16 mouse cellular contexts compared by ENCODE assay signal in genomic region chr12:105523737-105524136, GRCm38 (mm10). TPM values are rescaled to one million over a fixed set of nuclear protein-coding genes. Genes with fewer than 3 reads are reported as not detected.
DNase-seq lines count a peak whose midpoint lies in the region; ATAC-seq and TF ChIP-seq lines count a peak whose summit lies in the region.
"Had no signal": no experiment of that assay in that cellular context is flagged by ENCODE, and none has a peak within 500 bp of the region (broad histone marks: within the 10 kb centered on the region; RNA-seq: fewer than 3 reads in every experiment).

No protein-coding gene starts in this region.

- DNase-seq in cerebellum, postnatal 10 days: peak; percentile 45 to 48
- DNase-seq in cerebellum, adult 8-10 months: no peak
- no peak for DNase-seq in lung, postnatal 25 days (ENCODE audit: low spot score)
- no peak for DNase-seq in stomach, postnatal 0 days (ENCODE audit: low spot score)
- DNase-seq: adrenal gland, adult 8-10 months; cerebellum, adult 2 months; lung, embryonic 14.5 days; thymus, postnatal 36 days had no signal

- H3K36me3 ChIP-seq in heart, embryonic 15.5 days: no peaks in the 10 kb centered on the region
- no peaks in the 10 kb centered on the region for H3K36me3 ChIP-seq in heart, embryonic 11.5 days (ENCODE audit: control insufficient read depth, insufficient read depth, low read length)
- no peaks in the 10 kb centered on the region for H3K36me3 ChIP-seq in lung, embryonic 16.5 days (ENCODE audit: control insufficient read depth, insufficient read depth, low read length)
- H3K36me3 ChIP-seq in stomach, postnatal 0 days (ENCODE audit: control insufficient read depth, insufficient read depth, low read length): no peaks in the 10 kb centered on the region
- H3K36me3 ChIP-seq: forebrain, embryonic 12.5 days; limb, embryonic 10.5 days had no signal

- ATAC-seq in heart, embryonic 15.5 days (replicated peaks; ENCODE audit: insufficient number of reproducible peaks, insufficient read depth, low FRiP score, low read depth): 0 out of 2 replicates have a peak, but pooled peaks have one; percentile 40
- no peak for ATAC-seq in heart, embryonic 11.5 days (replicated peaks; ENCODE audit: insufficient number of reproducible peaks, low FRiP score, low TSS enrichment)
- no peak for ATAC-seq in lung, embryonic 16.5 days (ENCODE audit: low read depth)
- ATAC-seq in stomach, postnatal 0 days (ENCODE audit: low FRiP score, low TSS enrichment): peak; percentile 27; the same call in 1 of the 2 replicates
- ATAC-seq: hindbrain, embryonic 16.5 days had no signal

- no peaks in the 10 kb centered on the region for H3K27me3 ChIP-seq in heart, embryonic 15.5 days
- no peaks in the 10 kb centered on the region for H3K27me3 ChIP-seq in heart, embryonic 11.5 days (ENCODE audit: control insufficient read depth, insufficient read depth, low read length)
- no peaks in the 10 kb centered on the region for H3K27me3 ChIP-seq in lung, embryonic 16.5 days (ENCODE audit: control insufficient read depth, insufficient read depth, low read depth, low read length)
- H3K27me3 ChIP-seq in stomach, postnatal 0 days (ENCODE audit: control insufficient read depth, insufficient read depth, low read length): no peaks in the 10 kb centered on the region
- H3K27me3 ChIP-seq: forebrain, embryonic 12.5 days had no signal

- H3K27ac ChIP-seq in heart, embryonic 15.5 days: no peak overlapping the region
- H3K27ac ChIP-seq in heart, embryonic 11.5 days (ENCODE audit: low read depth, low read length): no peak overlapping the region
- peak overlapping the region; percentile 9; the same call in 1 of the 2 replicates for H3K27ac ChIP-seq in lung, embryonic 16.5 days (ENCODE audit: low read length)
- no peak overlapping the region for H3K27ac ChIP-seq in stomach, postnatal 0 days (replicated peaks)
- H3K27ac ChIP-seq: forebrain, embryonic 12.5 days; left cerebral cortex, adult 2 months; limb, embryonic 10.5 days had no signal

- no peak for TF ChIP-seq CTCF in stomach, postnatal 0 days (IDR thresholded peaks at IDR 0.05; ENCODE audit: low read depth)

- WGBS in heart, embryonic 15.5 days: 42% methylated on average over 2 of the region's 2 CpGs
- WGBS in heart, embryonic 11.5 days (ENCODE audit: insufficient replicate concordance): 46% methylated on average over 2 of the region's 2 CpGs
- 51% methylated on average over 2 of the region's 2 CpGs for WGBS in lung, embryonic 16.5 days
- 49% methylated on average over 2 of the region's 2 CpGs for WGBS in stomach, postnatal 0 days

- H3K4me2 ChIP-seq in heart, embryonic 15.5 days: no peak overlapping the region
- H3K4me2 ChIP-seq in heart, embryonic 11.5 days: no peak overlapping the region
- H3K4me2 ChIP-seq in lung, embryonic 16.5 days (ENCODE audit: low read depth, low read length): no peak overlapping the region
- no peak overlapping the region for H3K4me2 ChIP-seq in stomach, postnatal 0 days (replicated peaks; ENCODE audit: low read depth)
- H3K4me2 ChIP-seq: forebrain, embryonic 12.5 days; liver, embryonic 11.5 days; lung, embryonic 14.5 days had no signal

- no peak for TF ChIP-seq EP300 in stomach, postnatal 0 days (optimal IDR thresholded peaks at IDR 0.05)

- H3K4me1 ChIP-seq in heart, embryonic 15.5 days (replicated peaks): peaks cover 36% of the 10 kb centered on the region
- peaks cover 12% of the 10 kb centered on the region for H3K4me1 ChIP-seq in heart, embryonic 11.5 days (ENCODE audit: control insufficient read depth, insufficient read depth, low read length)
- peaks cover 42% of the 10 kb centered on the region for H3K4me1 ChIP-seq in lung, embryonic 16.5 days (replicated peaks; ENCODE audit: control insufficient read depth, insufficient read depth, low read length)
- H3K4me1 ChIP-seq in stomach, postnatal 0 days (replicated peaks; ENCODE audit: control insufficient read depth, insufficient read depth): no peaks in the 10 kb centered on the region

- 0 out of 2 replicates have a peak, but pooled peaks cover 2% of the 10 kb centered on the region for H3K9me3 ChIP-seq in heart, embryonic 15.5 days (replicated peaks)
- H3K9me3 ChIP-seq in heart, embryonic 11.5 days (replicated peaks; ENCODE audit: control insufficient read depth, low read length): no peaks in the 10 kb centered on the region
- no peaks in the 10 kb centered on the region for H3K9me3 ChIP-seq in lung, embryonic 16.5 days (ENCODE audit: control insufficient read depth, low read length)
- H3K9me3 ChIP-seq in stomach, postnatal 0 days (ENCODE audit: control insufficient read depth, low read length): no peaks in the 10 kb centered on the region
- H3K9me3 ChIP-seq: limb, embryonic 10.5 days had no signal

- H3K4me3 ChIP-seq in heart, embryonic 15.5 days: no peak overlapping the region
- H3K4me3 ChIP-seq in heart, embryonic 11.5 days (ENCODE audit: low read depth, low read length): no peak overlapping the region
- no peak overlapping the region for H3K4me3 ChIP-seq in lung, embryonic 16.5 days (ENCODE audit: low read length)
- H3K4me3 ChIP-seq in stomach, postnatal 0 days (ENCODE audit: low read depth, low read length): no peak overlapping the region
- H3K4me3 ChIP-seq: forebrain, embryonic 12.5 days; left cerebral cortex, adult 2 months; limb, embryonic 10.5 days had no signal

- H3K9ac ChIP-seq in heart, embryonic 15.5 days: no peak overlapping the region
- H3K9ac ChIP-seq in heart, embryonic 11.5 days (ENCODE audit: low read depth, low read length): no peak overlapping the region
- no peak overlapping the region for H3K9ac ChIP-seq in lung, embryonic 16.5 days (ENCODE audit: low read length)
- H3K9ac ChIP-seq in stomach, postnatal 0 days (ENCODE audit: low read length): no peak overlapping the region
- H3K9ac ChIP-seq: forebrain, embryonic 12.5 days; lung, embryonic 14.5 days had no signal

RNA-seq across cellular contexts. Expression of gene Bdkrb2, which starts 39.3 kb away (rescaled TPM):
- 0.77 and 1.6 TPM in 2 replicates for polyA plus RNA-seq in heart, embryonic 15.5 days (2015; fragmentation: Nextera tagmentation; extraction: Ambion mirVana)
- polyA plus RNA-seq in heart, embryonic 11.5 days (2014; fragmentation: Nextera tagmentation; extraction: Ambion mirVana): 0.42 and 0.69 TPM in 2 replicates
- polyA plus RNA-seq in lung, embryonic 16.5 days (2015; fragmentation: Nextera tagmentation; extraction: Ambion mirVana): 1.3 and 1.6 TPM in 2 replicates
- polyA plus RNA-seq in stomach, postnatal 0 days (2015; fragmentation: Nextera tagmentation; extraction: Ambion mirVana): 4.0 and 4.1 TPM in 2 replicates
- polyA plus RNA-seq: liver, embryonic 11.5 days had no signal

Comparison
In these comparisons a context has a peak if more than half of its experiments do, and no peak if none do; other contexts are left out.
1. DNase-seq: peak in cerebellum, postnatal 10 days (2 of 2); none in cerebellum, adult 8-10 months (single experiment), lung, postnatal 25 days (single experiment) and stomach, postnatal 0 days (single experiment).
2. ATAC-seq: peak in heart, embryonic 15.5 days (single experiment) and stomach, postnatal 0 days (single experiment); none in heart, embryonic 11.5 days (single experiment) and lung, embryonic 16.5 days (single experiment).